Mouse (Mus musculus) cerebellum, adult 18-20 months (tissue): ENCODE measurements at regions not wholly inside any gene's neighbourhood (a gene's known extent, or its start where the extent isn't known, plus 50 kb on each side); places are given as distances from the start of the nearest gene placed in this dataset.
A peak's percentile ranks its signal among the peaks of the same experiment; 100 is the strongest.

Experiments
- DNase-seq, 2 experiments: peaks; one replicate each; pipeline ENCODE4 v3.0.0; 2021

- DNase-seq, result no peak
Measured at GRCm38 (mm10) chr4:98282275-98282674, 100.8 kb downstream of the Tm2d1 start.

GRCm38 (mm10) chr4:98258336-98258735 is 124.8 kb downstream of the Tm2d1 start:
- DNase-seq, result no peak

- DNase-seq, result no peak
Measured at GRCm38 (mm10) chr4:98257711-98258110, 125.4 kb downstream of the Tm2d1 start.

GRCm38 (mm10) chr4:98254856-98255853 is 128.0 kb downstream of the Tm2d1 start:
- peak; percentile 18 to 39 for DNase-seq

GRCm38 (mm10) chr4:98243941-98244929 is 138.9 kb downstream of the Tm2d1 start:
- DNase-seq, result peak in 1 of 2 experiments; percentile 17

- peak; percentile 26 to 39 for DNase-seq
Measured at GRCm38 (mm10) chr4:98243502-98243901, 139.6 kb downstream of the Tm2d1 start.

GRCm38 (mm10) chr4:98241921-98242320 is 141.2 kb downstream of the Tm2d1 start:
- DNase-seq, result no peak

GRCm38 (mm10) chr4:98240289-98240688 is 142.8 kb downstream of the Tm2d1 start:
- no peak for DNase-seq

GRCm38 (mm10) chr4:98238075-98238474 is 145.0 kb downstream of the Tm2d1 start:
- DNase-seq, result no peak

- no peak for DNase-seq
Measured at GRCm38 (mm10) chr4:98237475-98237874, 145.6 kb downstream of the Tm2d1 start.

GRCm38 (mm10) chr4:98236006-98236783 is 146.9 kb downstream of the Tm2d1 start:
- no peak for DNase-seq

- no peak for DNase-seq
Measured at GRCm38 (mm10) chr4:98228193-98228592, 154.9 kb downstream of the Tm2d1 start.

GRCm38 (mm10) chr4:98224366-98224765 is 158.7 kb downstream of the Tm2d1 start:
- DNase-seq, result no peak

- no peak for DNase-seq
Measured at GRCm38 (mm10) chr4:98223429-98223828, 159.7 kb downstream of the Tm2d1 start.

- DNase-seq, result no peak
Measured at GRCm38 (mm10) chr4:98221566-98221965, 161.5 kb downstream of the Tm2d1 start.

- DNase-seq, result no peak
Measured at GRCm38 (mm10) chr4:98215218-98215617, 167.9 kb downstream of the Tm2d1 start.

- no peak for DNase-seq
Measured at GRCm38 (mm10) chr4:98207446-98207845, 175.7 kb downstream of the Tm2d1 start.

- no peak for DNase-seq
Measured at GRCm38 (mm10) chr4:98206245-98206970, 176.7 kb downstream of the Tm2d1 start.

- no peak for DNase-seq
Measured at GRCm38 (mm10) chr4:98203129-98203528, 180.0 kb downstream of the Tm2d1 start.

- no peak for DNase-seq
Measured at GRCm38 (mm10) chr4:98202232-98202631, 180.9 kb downstream of the Tm2d1 start.

GRCm38 (mm10) chr4:98201102-98201501 is 182.0 kb downstream of the Tm2d1 start:
- DNase-seq, result peak; percentile 5 to 17

GRCm38 (mm10) chr4:98200701-98201100 is 182.4 kb downstream of the Tm2d1 start:
- DNase-seq, result no peak
